10 mouse cellular contexts compared by ENCODE assay signal in genomic region chr9:42241021-42241420, GRCm38 (mm10). TPM values are rescaled to one million over a fixed set of nuclear protein-coding genes. Genes with fewer than 3 reads are reported as not detected.
DNase-seq lines count a peak whose midpoint lies in the region; ATAC-seq lines count a peak whose summit lies in the region.
"Had no signal": no experiment of that assay in that cellular context is flagged by ENCODE, and none has a peak within 500 bp of the region (broad histone marks: within the 10 kb centered on the region; RNA-seq: fewer than 3 reads in every experiment).

No protein-coding gene starts in this region.

- peak; percentile 58; the same call in 1 of the 2 replicates for ATAC-seq in neural tube, embryonic 11.5 days (ENCODE audit: insufficient read depth, low FRiP score, low TSS enrichment)
- peak; percentile 72 for ATAC-seq in forebrain, embryonic 12.5 days (ENCODE audit: low FRiP score)
- ATAC-seq in heart, embryonic 11.5 days (replicated peaks; ENCODE audit: insufficient number of reproducible peaks, low FRiP score, low TSS enrichment) = no peak

- H3K27ac ChIP-seq in neural tube, embryonic 11.5 days (ENCODE audit: low read depth, low read length) = no peak overlapping the region
- H3K27ac ChIP-seq in forebrain, embryonic 12.5 days = no peak overlapping the region
- H3K27ac ChIP-seq in limb, embryonic 10.5 days = 0 out of 2 replicates have a peak overlapping the region, but pooled peaks have one; percentile 10
- H3K27ac ChIP-seq in heart, embryonic 11.5 days (ENCODE audit: low read depth, low read length) = no peak overlapping the region
- H3K27ac ChIP-seq: embryonic facial prominence, embryonic 13.5 days; kidney, embryonic 15.5 days; liver, embryonic 13.5 days had no signal

- H3K9me3 ChIP-seq in neural tube, embryonic 11.5 days (ENCODE audit: control insufficient read depth, low read length) = no peaks in the 10 kb centered on the region
- no peaks in the 10 kb centered on the region for H3K9me3 ChIP-seq in forebrain, embryonic 12.5 days
- H3K9me3 ChIP-seq in limb, embryonic 10.5 days (replicated peaks) = no peaks in the 10 kb centered on the region
- no peaks in the 10 kb centered on the region for H3K9me3 ChIP-seq in heart, embryonic 11.5 days (replicated peaks; ENCODE audit: control insufficient read depth, low read length)
- H3K9me3 ChIP-seq: embryonic facial prominence, embryonic 13.5 days; kidney, embryonic 15.5 days; liver, embryonic 13.5 days had no signal

- no peak overlapping the region for H3K9ac ChIP-seq in neural tube, embryonic 11.5 days (ENCODE audit: low read length)
- H3K9ac ChIP-seq in forebrain, embryonic 12.5 days = no peak overlapping the region
- H3K9ac ChIP-seq in heart, embryonic 11.5 days (ENCODE audit: low read depth, low read length) = no peak overlapping the region
- H3K9ac ChIP-seq: embryonic facial prominence, embryonic 13.5 days; kidney, embryonic 15.5 days; liver, embryonic 13.5 days had no signal

- H3K4me2 ChIP-seq in neural tube, embryonic 11.5 days (ENCODE audit: low read depth) = no peak overlapping the region
- H3K4me2 ChIP-seq in forebrain, embryonic 12.5 days = peak overlapping the region; percentile 10; the same call in 1 of the 2 replicates
- H3K4me2 ChIP-seq in heart, embryonic 11.5 days = no peak overlapping the region
- H3K4me2 ChIP-seq: liver, embryonic 13.5 days had no signal

- no peaks in the 10 kb centered on the region for H3K27me3 ChIP-seq in neural tube, embryonic 11.5 days (ENCODE audit: control insufficient read depth, insufficient read depth, low read length)
- no peaks in the 10 kb centered on the region for H3K27me3 ChIP-seq in forebrain, embryonic 12.5 days
- H3K27me3 ChIP-seq in limb, embryonic 10.5 days (ENCODE audit: low read depth, poor library complexity, severe bottlenecking) = no peaks in the 10 kb centered on the region
- no peaks in the 10 kb centered on the region for H3K27me3 ChIP-seq in heart, embryonic 11.5 days (ENCODE audit: control insufficient read depth, insufficient read depth, low read length)
- H3K27me3 ChIP-seq: embryonic facial prominence, embryonic 13.5 days; liver, embryonic 13.5 days had no signal

- H3K36me3 ChIP-seq in neural tube, embryonic 11.5 days (ENCODE audit: control insufficient read depth, insufficient read depth, low read length) = no peaks in the 10 kb centered on the region
- H3K36me3 ChIP-seq in forebrain, embryonic 12.5 days (replicated peaks) = no peaks in the 10 kb centered on the region
- H3K36me3 ChIP-seq in limb, embryonic 10.5 days = no peaks in the 10 kb centered on the region
- no peaks in the 10 kb centered on the region for H3K36me3 ChIP-seq in heart, embryonic 11.5 days (ENCODE audit: control insufficient read depth, insufficient read depth, low read length)
- H3K36me3 ChIP-seq: embryonic facial prominence, embryonic 13.5 days; kidney, embryonic 15.5 days; liver, embryonic 13.5 days had no signal

- 78% methylated on average over 3 of the region's 3 CpGs for WGBS in neural tube, embryonic 11.5 days
- 63% methylated on average over 3 of the region's 3 CpGs for WGBS in forebrain, embryonic 12.5 days
- 91% methylated on average over 3 of the region's 3 CpGs for WGBS in limb, embryonic 10.5 days
- WGBS in heart, embryonic 11.5 days (ENCODE audit: insufficient replicate concordance) = 78% methylated on average over 3 of the region's 3 CpGs

- H3K4me3 ChIP-seq in neural tube, embryonic 11.5 days (ENCODE audit: low read depth, low read length) = no peak overlapping the region
- H3K4me3 ChIP-seq in forebrain, embryonic 12.5 days (replicated peaks) = no peak overlapping the region
- H3K4me3 ChIP-seq in limb, embryonic 10.5 days = no peak overlapping the region
- H3K4me3 ChIP-seq in heart, embryonic 11.5 days (ENCODE audit: low read depth, low read length) = no peak overlapping the region
- H3K4me3 ChIP-seq: embryonic facial prominence, embryonic 13.5 days; liver, embryonic 13.5 days had no signal

- 0 out of 2 replicates have a peak, but pooled peaks cover 5% of the 10 kb centered on the region for H3K4me1 ChIP-seq in neural tube, embryonic 11.5 days (ENCODE audit: control insufficient read depth, insufficient read depth, low read length)
- peaks cover 9% of the 10 kb centered on the region for H3K4me1 ChIP-seq in forebrain, embryonic 12.5 days
- H3K4me1 ChIP-seq in limb, embryonic 10.5 days = peaks cover 14% of the 10 kb centered on the region
- no peaks in the 10 kb centered on the region for H3K4me1 ChIP-seq in heart, embryonic 11.5 days (ENCODE audit: control insufficient read depth, insufficient read depth, low read length)
- H3K4me1 ChIP-seq: liver, embryonic 13.5 days had no signal

- no peak for DNase-seq in neural tube, embryonic 11.5 days (ENCODE audit: low spot score)
- DNase-seq in neural tube, embryonic 10.5 days (ENCODE audit: extremely low spot score, low spot score) = no peak
- DNase-seq in limb, embryonic 10.5 days (ENCODE audit: low spot score) = no peak
- DNase-seq in frontal cortex, postnatal 36 days (ENCODE audit: low spot score in 2 of 2) = no peak
- DNase-seq in kidney, adult 18-20 months = no peak
- DNase-seq: liver, embryonic 13.5 days had no signal

RNA-seq across cellular contexts. Expression of gene Sc5d, which starts 23.0 kb away (rescaled TPM):
- polyA plus RNA-seq in neural tube, embryonic 11.5 days (2014; fragmentation: Nextera tagmentation; extraction: Ambion mirVana) = 64.9 and 65.6 TPM in 2 replicates
- 64.8 and 65.9 TPM in 2 replicates for polyA plus RNA-seq in forebrain, embryonic 12.5 days (2016; fragmentation: Nextera tagmentation; extraction: Ambion mirVana)
- 56.9 and 63.2 TPM in 2 replicates for polyA plus RNA-seq in limb, embryonic 10.5 days (2016; fragmentation: Nextera tagmentation; extraction: Ambion mirVana)
- 45.5 and 50.0 TPM in 2 replicates for polyA plus RNA-seq in heart, embryonic 11.5 days (2014; fragmentation: Nextera tagmentation; extraction: Ambion mirVana)
